Mouse (Mus musculus) CH12.LX (cell line): ENCODE measurements around the gene Tbc1d22b. TPM values are rescaled to one million over a fixed set of nuclear protein-coding genes. Genes with fewer than 3 reads are reported as not detected.

Experiments
- DNase-seq: peaks from one replicate; pipeline ENCODE4 v3.0.0-alpha.2; 2013; ENCODE audit errors: extremely low read depth
- H3K27ac ChIP-seq: 2 replicates; pipeline ENCODE4 v1.5.1; 2012; ENCODE audit warnings: low read depth, mild to moderate bottlenecking, control low read depth, moderate library complexity; ENCODE audit not compliant: insufficient read depth
- H3K27me3 ChIP-seq: replicated peaks from 2 replicates; pipeline ENCODE3; 2012; ENCODE audit warnings: inconsistent platforms
- H3K36me3 ChIP-seq, 2 experiments: replicated peaks in 1 of 2; 2 replicates each; pipeline versions ENCODE3 to v1.6.1; 2012; ENCODE audit warnings: inconsistent platforms in 1 of 2, low read length in 1 of 2, mild to moderate bottlenecking in 1 of 2, mixed read lengths in 1 of 2, moderate library complexity in 1 of 2; ENCODE audit not compliant: control insufficient read depth in 1 of 2, insufficient read depth in 1 of 2
- H3K4me1 ChIP-seq, 2 experiments: 2 replicates each; pipeline ENCODE4 v1.6.1; 2012; ENCODE audit warnings: inconsistent platforms in 1 of 2, moderate library complexity in 1 of 2; ENCODE audit not compliant: insufficient read depth in 2 of 2, control insufficient read depth in 1 of 2
- H3K4me2 ChIP-seq: 2 replicates; pipeline ENCODE4 v1.6.1; 2012; ENCODE audit warnings: low read depth, mild to moderate bottlenecking, control low read depth; ENCODE audit not compliant: poor library complexity, insufficient read depth, severe bottlenecking
- H3K4me3 ChIP-seq, 3 experiments: fragments of 150-350 bp in 1 of 3; sonication (generic) in 1 of 3; replicated peaks in 1 of 3; 2 replicates each; pipeline versions ENCODE3 to v1.5.1; 2011 to 2012; ENCODE audit warnings: low read depth in 2 of 3, low read length in 2 of 3, mild to moderate bottlenecking in 2 of 3, moderate library complexity in 2 of 3, control low read depth in 1 of 3, improper control_type of control experiment in 1 of 3, inconsistent platforms in 1 of 3, mixed read lengths in 1 of 3; ENCODE audit not compliant: poor library complexity in 1 of 3
- H3K79me2 ChIP-seq: replicated peaks from 2 replicates; pipeline ENCODE4 v1.6.1; 2012; ENCODE audit warnings: mild to moderate bottlenecking, moderate library complexity; ENCODE audit not compliant: control insufficient read depth, poor library complexity, insufficient read depth, severe bottlenecking; ENCODE audit errors: extremely low read depth
- H3K9ac ChIP-seq: 2 replicates; pipeline ENCODE4 v1.6.1; 2012; ENCODE audit warnings: low read depth, mild to moderate bottlenecking, control low read depth, moderate library complexity; ENCODE audit not compliant: insufficient read depth
- H3K9me3 ChIP-seq: replicated peaks from 2 replicates; pipeline ENCODE3; 2012; ENCODE audit warnings: low read length, inconsistent platforms, mixed read lengths
- CTCF ChIP-seq, 2 experiments: IDR thresholded peaks in 1 of 2; conservative IDR thresholded peaks in 1 of 2; 2 replicates each; pipeline ENCODE4 v1.5.1; 2011 to 2012; ENCODE audit warnings: low read depth in 2 of 2, low read length in 2 of 2, improper control_type of control experiment in 1 of 2, inconsistent platforms in 1 of 2, mild to moderate bottlenecking in 1 of 2, moderate library complexity in 1 of 2
- E2F4 ChIP-seq: IDR thresholded peaks from 2 replicates; pipeline ENCODE4 v1.6.1; 2011; ENCODE audit warnings: low read depth, low read length, improper control_type of control experiment; ENCODE audit not compliant: insufficient replicate concordance
- ELF1 ChIP-seq: IDR thresholded peaks from 2 replicates; pipeline ENCODE4 v1.6.1; 2014; ENCODE audit warnings: low read depth, mild to moderate bottlenecking, inconsistent platforms, low read length, improper control_type of control experiment
- EP300 ChIP-seq: IDR thresholded peaks from 2 replicates; pipeline ENCODE4 v1.6.1; 2011; ENCODE audit warnings: low read length, improper control_type of control experiment
- KAT2A ChIP-seq: IDR thresholded peaks from 2 replicates; pipeline ENCODE4 v1.6.1; 2012; ENCODE audit warnings: low read length, improper control_type of control experiment, inconsistent platforms; ENCODE audit not compliant: insufficient replicate concordance
- MEF2A ChIP-seq: IDR thresholded peaks from 2 replicates; pipeline ENCODE4 v1.6.1; 2014; ENCODE audit warnings: low read depth, mild to moderate bottlenecking, inconsistent platforms, low read length, improper control_type of control experiment, borderline replicate concordance
- MXI1 ChIP-seq: IDR thresholded peaks from 2 replicates; pipeline ENCODE4 v1.6.1; 2011; ENCODE audit warnings: mild to moderate bottlenecking, low read depth, low read length, improper control_type of control experiment
- MYC ChIP-seq: IDR thresholded peaks from 2 replicates; pipeline ENCODE4 v1.6.1; 2011; ENCODE audit warnings: low read depth, mild to moderate bottlenecking, improper control_type of control experiment, low read length
- NELFE ChIP-seq: IDR thresholded peaks from 2 replicates; pipeline ENCODE4 v1.6.1; 2011; ENCODE audit warnings: low read depth, low read length, improper control_type of control experiment
- NRF1 ChIP-seq: IDR thresholded peaks from 2 replicates; pipeline ENCODE4 v1.6.1; 2014; ENCODE audit warnings: low read depth, mild to moderate bottlenecking, inconsistent platforms, low read length, improper control_type of control experiment, moderate library complexity
- POLR2A ChIP-seq: IDR thresholded peaks from 2 replicates; pipeline ENCODE4 v1.6.1; 2011; ENCODE audit warnings: low read depth, mild to moderate bottlenecking, improper control_type of control experiment, low read length
- RCOR1 ChIP-seq: conservative IDR thresholded peaks from 2 replicates; pipeline ENCODE4 v1.6.1; 2012; ENCODE audit warnings: low read depth, mild to moderate bottlenecking, inconsistent platforms, low read length, improper control_type of control experiment
- SIN3A ChIP-seq: IDR thresholded peaks from 2 replicates; pipeline ENCODE4 v1.6.1; 2012; ENCODE audit warnings: low read length, improper control_type of control experiment, inconsistent platforms
- SMC3 ChIP-seq: IDR thresholded peaks from 2 replicates; pipeline ENCODE4 v1.6.1; 2011; ENCODE audit warnings: low read depth, low read length, improper control_type of control experiment
- USF1 ChIP-seq: IDR thresholded peaks from 2 replicates; pipeline ENCODE4 v1.6.1; 2014; ENCODE audit warnings: low read depth, mild to moderate bottlenecking, inconsistent platforms, low read length, improper control_type of control experiment
- USF2 ChIP-seq: conservative IDR thresholded peaks from 2 replicates; pipeline ENCODE4 v1.6.1; 2011; ENCODE audit warnings: low read depth, low read length, improper control_type of control experiment
- ZNF384 ChIP-seq: IDR thresholded peaks from 2 replicates; pipeline ENCODE4 v1.6.1; 2012; ENCODE audit warnings: low read depth, low read length, improper control_type of control experiment, inconsistent platforms
- dilution Hi-C: fragments of 300-500 bp; cut with MboI; formaldehyde crosslinking; loops from 2 replicates; pipeline ENCODE4 v1.14.3; 2020; ENCODE audit warnings: low sequenced_read_pairs; ENCODE audit not compliant: extremely low pct_unique_long_range_greater_than_20kb, extremely low pct_ligation_motif_present
- in situ Hi-C: fragments of 300-500 bp; cut with MboI; formaldehyde crosslinking; loops from 3 replicates; pipeline ENCODE4 v1.14.3; 2019; ENCODE audit warnings: low sequenced_read_pairs, low pct_ligation_motif_present, low pct_unique_long_range_greater_than_20kb, mixed read lengths
- polyA plus RNA-seq: library from polyadenylated mRNA; unstranded; fragments of >175 nt; gene quantifications from 2 replicates; pipeline ENCODE4 v1.2.1, GENCODE M21; 2012; ENCODE audit warnings: low read depth; ENCODE audit not compliant: insufficient read length
- total RNA-seq, 2 experiments: library from RNA; depleted of rRNA; stranded (reverse); fragments of 300-350 nt in 1 of 2; fragments of >200 nt in 1 of 2; gene quantifications; 2 replicates each; pipeline ENCODE4 v1.2.3; 2012 to 2014

The Tbc1d22b gene
- total and polyA plus RNA-seq, 3 experiments = 3.8 to 17.3 (median 6.6) TPM

- Histone ChIP-seq H3K4me3 (no peak overlapping the region), H3K9me3 (peaks cover 29% of the 10 kb centered on the region), H3K4me2 (no peak overlapping the region), H3K4me1 (peaks cover 2 to 3% of the 10 kb centered on the region in 2 experiments; a peak in 1 of 4 replicates), H3K36me3 (no peaks in the 10 kb centered on the region), H3K79me2 (no peaks in the 10 kb centered on the region), H3K9ac (0 out of 2 replicates have a peak overlapping the region, but pooled peaks have one; percentile 8), H3K27me3 (peaks cover 2% of the 10 kb centered on the region), H3K27ac (no peak overlapping the region)
- DNase-seq = no peak
- dilution Hi-C loops = no loop called here
- in situ Hi-C loops = no loop called here
- TF ChIP-seq USF1 (no peak), CTCF (conservative IDR thresholded peaks at IDR 0.05 in 1 of 2, IDR thresholded peaks at IDR 0.05 in 1 of 2; ENCODE audit: low read depth in 2 of 2, low read length in 2 of 2) (peak in 1 of 2 experiments; percentile 32; a peak in 2 of 4 replicates)
- TF ChIP-seq, all 38 proteins: peak for 1
Observed at GRCm38 (mm10) chr17:29531278-29531677, 18.3 kb upstream of the Tbc1d22b start.

- in situ Hi-C loops = no loop called here
- no peak for DNase-seq
- H3K9ac ChIP-seq = 0 out of 2 replicates have a peak overlapping the region, but pooled peaks have one; percentile 8
- peak overlapping the region; percentile 45; the same call in 1 of the 2 replicates for H3K4me2 ChIP-seq
- no peak overlapping the region for H3K27ac ChIP-seq
- no peaks in the 10 kb centered on the region for H3K79me2 ChIP-seq
- dilution Hi-C loops = no loop called here
- peaks cover 2 to 3% of the 10 kb centered on the region in 2 experiments; a peak in 1 of 4 replicates for H3K4me1 ChIP-seq
- peaks cover 2% of the 10 kb centered on the region for H3K27me3 ChIP-seq
- TF ChIP-seq ELF1 = no peak
- no peak for TF ChIP-seq E2F4
- TF ChIP-seq EP300 = no peak
- no peak for TF ChIP-seq SIN3A
- no peak for TF ChIP-seq KAT2A
- TF ChIP-seq MYC = no peak
- TF ChIP-seq USF1 = no peak
- no peak for TF ChIP-seq NELFE
- no peak for TF ChIP-seq USF2
- no peak for TF ChIP-seq ZNF384
- no peak for TF ChIP-seq RCOR1
- no peak for TF ChIP-seq SMC3
- no peak for TF ChIP-seq NRF1
- TF ChIP-seq POLR2A = no peak
- TF ChIP-seq MXI1 = no peak
- TF ChIP-seq MEF2A = no peak
- no peak overlapping the region for H3K4me3 ChIP-seq
- H3K9me3 ChIP-seq = peaks cover 23% of the 10 kb centered on the region
- no peaks in the 10 kb centered on the region for H3K36me3 ChIP-seq
Observed at GRCm38 (mm10) chr17:29531757-29532384, 17.7 kb upstream of the Tbc1d22b start.
